Mouse (Mus musculus): ENCODE data around the gene Susd3.

The Susd3 gene

DNA sequence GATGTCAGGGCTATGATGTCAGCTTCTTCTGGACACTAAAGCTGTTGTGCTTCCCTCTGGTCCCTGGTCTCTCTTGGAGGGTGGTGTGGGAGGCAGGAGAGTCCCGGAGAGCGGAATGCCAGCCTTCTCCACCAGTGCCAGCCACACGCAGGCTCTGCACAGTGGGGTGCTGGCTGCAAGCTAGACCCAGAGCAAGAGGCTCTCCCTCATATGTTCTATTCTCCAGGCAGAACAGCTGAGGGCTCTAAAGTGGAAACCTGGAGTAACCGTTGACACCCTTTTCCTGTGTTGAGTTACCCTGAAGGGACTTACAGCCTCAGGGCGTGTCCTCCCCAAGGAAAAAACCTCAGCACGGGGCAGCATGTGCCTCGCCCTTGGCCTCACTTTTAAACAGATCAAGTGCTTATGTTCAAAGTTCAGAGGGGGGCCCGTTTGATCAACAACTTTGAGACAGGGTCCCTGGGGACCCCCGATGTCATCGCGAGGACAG lies 61.7 kb downstream of the Susd3 start:
- DNase-seq (ENCODE audit: low spot score): no peak

DNA sequence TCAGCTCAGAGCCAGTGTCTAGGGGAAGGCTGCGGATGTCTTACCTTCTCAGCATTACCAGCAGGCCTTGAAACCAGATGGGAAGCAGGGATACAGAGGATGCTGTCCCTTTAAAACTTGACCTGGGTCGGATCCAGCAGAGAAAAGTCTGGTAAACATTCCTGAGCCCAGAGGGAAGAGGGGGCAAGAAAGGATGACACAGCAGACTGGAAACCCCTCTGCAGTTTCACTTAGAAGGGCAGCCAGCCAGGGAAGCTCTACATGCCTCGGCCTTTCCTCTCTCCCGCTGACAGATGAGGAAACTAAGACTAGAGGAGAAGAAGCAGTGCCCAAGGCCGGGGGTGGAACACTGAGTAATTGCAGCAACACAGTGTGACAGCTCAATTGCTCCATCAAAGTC lies 64.9 kb downstream of the Susd3 start:
- no peak for DNase-seq (ENCODE audit: low spot score)

DNA sequence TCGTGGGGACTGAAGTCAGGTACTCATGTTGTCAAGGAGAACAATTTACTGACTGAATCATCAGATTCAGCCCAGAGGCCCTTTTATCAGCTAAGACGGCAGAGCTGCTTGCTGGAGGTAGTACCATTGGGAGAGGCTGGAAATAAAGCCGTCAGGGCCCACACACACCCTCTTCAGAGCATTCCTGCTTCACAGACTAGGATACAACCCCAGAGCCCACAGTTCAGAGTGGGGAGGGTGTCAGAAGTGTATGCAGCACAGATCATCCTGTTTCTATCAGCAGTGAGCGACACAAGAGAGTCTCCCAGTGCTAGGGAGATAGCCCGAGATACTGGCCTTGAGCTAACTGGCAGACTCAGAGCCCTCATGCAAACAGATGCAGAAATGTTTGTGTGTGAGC lies 65.3 kb downstream of the Susd3 start:
- DNase-seq (ENCODE audit: low spot score): no peak

DNA sequence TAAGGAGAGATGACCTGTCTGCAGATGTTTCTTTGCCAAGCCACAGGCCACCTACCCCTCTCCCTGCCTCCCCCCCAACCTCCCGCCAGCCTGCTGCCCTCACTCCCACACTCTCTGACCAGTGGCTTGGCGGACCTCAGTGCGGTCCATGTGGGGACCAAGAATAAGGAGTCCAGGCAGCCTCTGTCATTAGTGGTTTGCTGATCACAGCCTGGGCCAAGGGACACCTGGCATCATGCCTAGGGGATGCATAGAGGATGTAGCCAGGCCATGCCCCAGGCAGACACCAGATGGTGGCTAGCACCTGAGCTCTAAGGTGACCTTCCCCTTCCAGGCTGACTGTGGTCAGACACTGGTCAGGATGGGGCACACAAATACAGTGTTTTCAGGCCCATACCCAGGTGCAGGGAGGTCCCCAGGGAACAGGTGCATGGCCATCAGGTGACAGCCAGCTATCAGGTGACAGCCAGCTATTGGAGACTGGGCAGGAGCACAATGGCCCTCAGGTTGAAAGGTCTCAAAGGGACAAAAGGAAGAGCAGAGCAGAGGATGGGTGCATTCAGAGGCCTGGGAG lies 67.0 kb downstream of the Susd3 start:
- DNase-seq (ENCODE audit: low spot score): no peak

DNA sequence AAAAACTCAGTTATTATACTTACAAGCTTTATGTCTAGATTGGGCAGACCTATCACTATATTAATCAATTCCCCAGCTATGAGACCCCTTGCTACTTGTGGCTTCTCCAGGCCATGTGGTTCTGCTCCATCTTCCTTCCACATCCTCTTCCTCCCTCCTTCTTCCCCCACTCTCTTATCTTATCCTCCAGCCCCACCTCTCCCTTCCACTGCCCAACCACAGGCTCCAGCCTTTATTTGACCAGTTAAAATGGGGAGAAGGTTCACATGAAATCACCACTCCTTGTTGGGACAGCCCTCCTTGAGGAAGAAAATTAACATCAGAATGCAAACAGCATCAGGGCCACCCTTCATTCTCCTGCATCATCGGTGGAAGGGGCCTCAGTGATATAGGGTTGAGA lies 67.8 kb downstream of the Susd3 start:
- no peak for DNase-seq (ENCODE audit: low spot score)
